Mouse (Mus musculus): ENCODE measurements around the gene Ddit4l.

- TF ChIP-seq CTCF (IDR thresholded peaks at IDR 0.05; ENCODE audit: borderline replicate concordance, extremely low read depth, insufficient read depth, insufficient read length) (no peak), POLR2A (IDR thresholded peaks at IDR 0.05; ENCODE audit: borderline replicate concordance, extremely low read depth, insufficient read depth, insufficient read length, poor library complexity, severe bottlenecking) (no peak)
These were observed 3.6 kb downstream of the Ddit4l start for GRCm38 (mm10) chr3:137625054-137625453.
